Mouse (Mus musculus) T-helper 17 cell (primary cell): ENCODE measurements around the gene Ccl26.

Source experiments
- in situ Hi-C, 2 experiments: fragments of 300-600 bp; cut with MboI, MseI; formaldehyde crosslinking; loops; 1 replicate in 1 of 2; 2 replicates in 1 of 2; pipeline ENCODE4 v1.15.1; 2025; ENCODE audit warnings: high pct_unique_total_duplicates in 2 of 2

Ccl26 gene

GRCm38 (mm10) chr5:135544865-135545797 lies 18.2 kb downstream of the Ccl26 start, which contains the start of gene Hip1:
Gene Hip1 (minus strand): TSS chr5:135545120.
- in situ Hi-C loops = loop anchor here in 1 of 2 experiments (5.0 to 25.0 kb wide), 2 partner anchors 232 to 1233 kb away; partner anchors contain the start of genes Gtf2i, Mdh2 and Styxl1

GRCm38 (mm10) chr5:135544032-135544558 lies 19.3 kb downstream of the Ccl26 start:
- in situ Hi-C loops = loop anchor here in 1 of 2 experiments (25.0 kb wide), 1 partner anchor 1232 kb away; the partner anchor contains the start of gene Gtf2i

- in situ Hi-C loops = loop anchor here in 1 of 2 experiments (10.0 to 25.0 kb wide), 2 partner anchors 1226 to 1427 kb away; partner anchors contain the start of genes Cldn15 and Gtf2i
These were observed 25.6 kb downstream of the Ccl26 start for GRCm38 (mm10) chr5:135537794-135538214.

GRCm38 (mm10) chr5:135537326-135537725 lies 26.0 kb downstream of the Ccl26 start:
- in situ Hi-C loops = loop anchor here in 1 of 2 experiments (10.0 to 25.0 kb wide), 2 partner anchors 1225 to 1427 kb away; partner anchors contain the start of genes Cldn15 and Gtf2i

- in situ Hi-C loops = loop anchor here in 1 of 2 experiments (10.0 to 25.0 kb wide), 2 partner anchors 1224 to 1429 kb away; partner anchors contain the start of genes Cldn15 and Gtf2i
These were observed 27.5 kb downstream of the Ccl26 start for GRCm38 (mm10) chr5:135535867-135536266.

- in situ Hi-C loops = loop anchor here in 1 of 2 experiments (10.0 to 25.0 kb wide), 2 partner anchors 1221 to 1431 kb away; partner anchors contain the start of genes Cldn15 and Gtf2i
These were observed 29.9 kb downstream of the Ccl26 start for GRCm38 (mm10) chr5:135533431-135533830.

GRCm38 (mm10) chr5:135531306-135531845 lies 32.0 kb downstream of the Ccl26 start:
- in situ Hi-C loops = loop anchor here in 1 of 2 experiments (10.0 to 25.0 kb wide), 2 partner anchors 1219 to 1433 kb away; partner anchors contain the start of genes Cldn15 and Gtf2i

- in situ Hi-C loops = loop anchor here in 1 of 2 experiments (10.0 to 25.0 kb wide), 2 partner anchors 1218 to 1435 kb away; partner anchors contain the start of genes Cldn15 and Gtf2i
These were observed 33.4 kb downstream of the Ccl26 start for GRCm38 (mm10) chr5:135529964-135530363.

- in situ Hi-C loops = loop anchor here in 1 of 2 experiments (25.0 kb wide), 1 partner anchor 1217 kb away; the partner anchor contains the start of gene Gtf2i
These were observed 34.1 kb downstream of the Ccl26 start for GRCm38 (mm10) chr5:135529310-135529709.

- in situ Hi-C loops = loop anchor here in 1 of 2 experiments (25.0 kb wide), 1 partner anchor 1216 kb away; the partner anchor contains the start of gene Gtf2i
These were observed 35.4 kb downstream of the Ccl26 start for GRCm38 (mm10) chr5:135527986-135528385.

GRCm38 (mm10) chr5:135524660-135525560 lies 38.5 kb downstream of the Ccl26 start:
- in situ Hi-C loops = loop anchor here in 1 of 2 experiments (25.0 kb wide), 1 partner anchor 1213 kb away; the partner anchor contains the start of gene Gtf2i

GRCm38 (mm10) chr5:135524087-135524486 lies 39.3 kb downstream of the Ccl26 start:
- in situ Hi-C loops = no loop called here

GRCm38 (mm10) chr5:135522111-135522722 lies 41.2 kb downstream of the Ccl26 start:
- in situ Hi-C loops = no loop called here

GRCm38 (mm10) chr5:135517348-135517883 lies 46.0 kb downstream of the Ccl26 start:
- in situ Hi-C loops = no loop called here

GRCm38 (mm10) chr5:135513131-135513530 lies 50.2 kb downstream of the Ccl26 start:
- in situ Hi-C loops = no loop called here

GRCm38 (mm10) chr5:135511105-135511504 lies 52.3 kb downstream of the Ccl26 start:
- in situ Hi-C loops = no loop called here
